14 mouse cellular contexts compared by ENCODE assay signal in genomic region chr14:18573286-18573956, GRCm38 (mm10).
DNase-seq lines count a peak whose midpoint lies in the region; ATAC-seq and TF ChIP-seq lines count a peak whose summit lies in the region.
"Had no signal": no experiment of that assay in that cellular context is flagged by ENCODE, and none has a peak within 500 bp of the region (broad histone marks: within the 10 kb centered on the region; RNA-seq: fewer than 3 reads in every experiment).

No protein-coding gene starts in this region.

- no peak for TF ChIP-seq CTCF in brain, embryonic 14.5 days (IDR thresholded peaks at IDR 0.05; ENCODE audit: borderline replicate concordance, extremely low read depth, insufficient read depth, insufficient read length)
- TF ChIP-seq CTCF in forebrain, postnatal 0 days (IDR thresholded peaks at IDR 0.05; ENCODE audit: low read depth): no peak

- TF ChIP-seq POLR2A in brain, embryonic 14.5 days (IDR thresholded peaks at IDR 0.05; ENCODE audit: borderline replicate concordance, extremely low read depth, insufficient read depth, insufficient read length, poor library complexity, severe bottlenecking): no peak

- H3K9me3 ChIP-seq in forebrain, postnatal 0 days (ENCODE audit: low read length): no peaks in the 10 kb centered on the region
- H3K9me3 ChIP-seq in midbrain, embryonic 13.5 days: no peaks in the 10 kb centered on the region
- H3K9me3 ChIP-seq in liver, embryonic 11.5 days (ENCODE audit: control insufficient read depth, low read length): no peaks in the 10 kb centered on the region

- H3K36me3 ChIP-seq in forebrain, postnatal 0 days (ENCODE audit: insufficient read depth): no peaks in the 10 kb centered on the region
- no peaks in the 10 kb centered on the region for H3K36me3 ChIP-seq in midbrain, embryonic 13.5 days
- no peaks in the 10 kb centered on the region for H3K36me3 ChIP-seq in liver, embryonic 11.5 days (ENCODE audit: control insufficient read depth, insufficient read depth, low read length)

- ATAC-seq in forebrain, postnatal 0 days: 0 out of 2 replicates have a peak, but pooled peaks have one; percentile 39
- peak; percentile 78 for ATAC-seq in midbrain, embryonic 13.5 days
- no peak for ATAC-seq in liver, embryonic 11.5 days (replicated peaks; ENCODE audit: low FRiP score)

- H3K27me3 ChIP-seq in forebrain, postnatal 0 days (ENCODE audit: insufficient read depth, low read length): no peaks in the 10 kb centered on the region
- no peaks in the 10 kb centered on the region for H3K27me3 ChIP-seq in midbrain, embryonic 13.5 days
- H3K27me3 ChIP-seq in liver, embryonic 11.5 days (replicated peaks; ENCODE audit: control insufficient read depth, insufficient read depth, low read length): no peaks in the 10 kb centered on the region

- WGBS in forebrain, postnatal 0 days: 17% methylated on average over 4 of the region's 4 CpGs
- 42% methylated on average over 4 of the region's 4 CpGs for WGBS in midbrain, embryonic 13.5 days
- WGBS in liver, embryonic 11.5 days: 79% methylated on average over 4 of the region's 4 CpGs

- DNase-seq in brain, embryonic 14.5 days (ENCODE audit: low read depth): peak; percentile 78
- DNase-seq in embryo, embryonic 9.5 days (ENCODE audit: extremely low spot score): peak; percentile 11
- peak; percentile 2 for DNase-seq in forebrain, postnatal 0 days
- no peak for DNase-seq in liver, embryonic 11.5 days (ENCODE audit: low spot score)
- no peak for DNase-seq in gastrocnemius, adult 18-20 months (ENCODE audit: low spot score)
- DNase-seq in thymus, postnatal 36 days: no peak
- DNase-seq in cerebellum, adult 9-11 months: no peak
- DNase-seq: adrenal gland, postnatal 36 days; gastrocnemius, postnatal 10 days; kidney, adult 9 months; lung, adult 2 months; right cerebral cortex, adult 18-20 months had no signal

- H3K9ac ChIP-seq in forebrain, postnatal 0 days: no peak overlapping the region
- no peak overlapping the region for H3K9ac ChIP-seq in midbrain, embryonic 13.5 days (replicated peaks)
- no peak overlapping the region for H3K9ac ChIP-seq in liver, embryonic 11.5 days (ENCODE audit: low read depth, low read length)

- H3K4me3 ChIP-seq in forebrain, postnatal 0 days (ENCODE audit: low read depth, low read length): no peak overlapping the region
- H3K4me3 ChIP-seq in midbrain, embryonic 13.5 days (replicated peaks): no peak overlapping the region
- no peak overlapping the region for H3K4me3 ChIP-seq in liver, embryonic 11.5 days (ENCODE audit: low read depth, low read length)

- H3K4me1 ChIP-seq in forebrain, postnatal 0 days (ENCODE audit: insufficient read depth): no peaks in the 10 kb centered on the region
- peaks cover 12% of the 10 kb centered on the region for H3K4me1 ChIP-seq in midbrain, embryonic 13.5 days (replicated peaks)
- no peaks in the 10 kb centered on the region for H3K4me1 ChIP-seq in liver, embryonic 11.5 days (replicated peaks; ENCODE audit: control insufficient read depth, insufficient read depth, low read length)

- no peak overlapping the region for H3K4me2 ChIP-seq in forebrain, postnatal 0 days (ENCODE audit: low read depth)
- H3K4me2 ChIP-seq in midbrain, embryonic 13.5 days (replicated peaks): no peak overlapping the region
- no peak overlapping the region for H3K4me2 ChIP-seq in liver, embryonic 11.5 days
- H3K4me2 ChIP-seq: heart, embryonic 11.5 days had no signal

- H3K27ac ChIP-seq in forebrain, postnatal 0 days (ENCODE audit: low read depth, low read length): no peak overlapping the region
- H3K27ac ChIP-seq in midbrain, embryonic 13.5 days: no peak overlapping the region
- no peak overlapping the region for H3K27ac ChIP-seq in liver, embryonic 11.5 days (ENCODE audit: low read depth, low read length)

Comparison
In these comparisons a context has a peak if more than half of its experiments do, and no peak if none do; other contexts are left out.
1. DNase-seq: peak in brain, embryonic 14.5 days (single experiment), embryo, embryonic 9.5 days (single experiment) and forebrain, postnatal 0 days (single experiment); none in liver, embryonic 11.5 days (single experiment), gastrocnemius, adult 18-20 months (single experiment), thymus, postnatal 36 days (0 of 2) and cerebellum, adult 9-11 months (single experiment).